Mouse (Mus musculus) MEL (cell line): ENCODE data around the gene Acot11. TPM values are rescaled to one million over a fixed set of nuclear protein-coding genes. Genes with fewer than 3 reads are reported as not detected.

Source experiments
- DNase-seq: peaks from one replicate; pipeline ENCODE4 v3.0.0; 2011; ENCODE audit warnings: low read depth, low spot score
- H3K27ac ChIP-seq: 2 replicates; pipeline ENCODE4 v1.5.1; 2012; ENCODE audit warnings: low read depth, mild to moderate bottlenecking, control low read depth, low read length, moderate library complexity; ENCODE audit not compliant: control insufficient read depth
- H3K27me3 ChIP-seq, 2 experiments: fragments of 150-350 bp in 1 of 2; sonication (generic) in 1 of 2; 2 replicates each; pipeline ENCODE4 v1.6.1; 2012; ENCODE audit warnings: low read length in 2 of 2, mild to moderate bottlenecking in 2 of 2, improper control_type of control experiment in 1 of 2, moderate library complexity in 1 of 2; ENCODE audit not compliant: insufficient read depth in 2 of 2, control insufficient read depth in 1 of 2
- H3K36me3 ChIP-seq, 2 experiments: 2 replicates each; pipeline ENCODE4 v1.6.1; 2012 to 2014; ENCODE audit warnings: low read length in 2 of 2, improper control_type of control experiment in 1 of 2, inconsistent platforms in 1 of 2, mild to moderate bottlenecking in 1 of 2; ENCODE audit not compliant: insufficient read depth in 2 of 2, control insufficient read depth in 1 of 2
- H3K4me1 ChIP-seq, 2 experiments: fragments of 150-350 bp in 1 of 2; sonication (generic) in 1 of 2; 2 replicates each; pipeline ENCODE4 v1.6.1; 2012; ENCODE audit warnings: low read length in 2 of 2, improper control_type of control experiment in 1 of 2, mild to moderate bottlenecking in 1 of 2; ENCODE audit not compliant: insufficient read depth in 2 of 2, control insufficient read depth in 1 of 2
- H3K4me3 ChIP-seq, 2 experiments: fragments of 150-350 bp in 1 of 2; sonication (generic) in 1 of 2; 2 replicates each; pipeline ENCODE4 v1.5.1; 2012; ENCODE audit warnings: low read depth in 2 of 2, low read length in 2 of 2, mild to moderate bottlenecking in 2 of 2, moderate library complexity in 2 of 2, control low read depth in 1 of 2, improper control_type of control experiment in 1 of 2; ENCODE audit not compliant: control insufficient read depth in 1 of 2, insufficient read depth in 1 of 2
- H3K79me2 ChIP-seq: 2 replicates; pipeline ENCODE4 v1.6.1; 2012; ENCODE audit warnings: mild to moderate bottlenecking, low read length, moderate library complexity; ENCODE audit not compliant: control insufficient read depth, poor library complexity, insufficient read depth
- H3K9ac ChIP-seq: 2 replicates; pipeline ENCODE4 v1.6.1; 2012; ENCODE audit warnings: low read depth, mild to moderate bottlenecking, control low read depth, low read length, moderate library complexity; ENCODE audit not compliant: control insufficient read depth, poor library complexity, severe bottlenecking
- H3K9me3 ChIP-seq: fragments of 150-350 bp; sonication (generic); replicated peaks from 2 replicates; pipeline ENCODE4 v1.6.1; 2012; ENCODE audit warnings: mild to moderate bottlenecking, low read length, improper control_type of control experiment, moderate library complexity; ENCODE audit not compliant: insufficient read depth
- CHD1 ChIP-seq: IDR thresholded peaks from 2 replicates; pipeline ENCODE4 v1.6.1; 2012; ENCODE audit warnings: low read depth, mild to moderate bottlenecking, inconsistent platforms, low read length, improper control_type of control experiment
- CTCF ChIP-seq, 3 experiments: IDR thresholded peaks in 2 of 3; conservative IDR thresholded peaks in 1 of 3; 2 replicates each; pipeline ENCODE4 v1.5.1; 2011 to 2012; ENCODE audit warnings: low read length in 3 of 3, low read depth in 2 of 3, mild to moderate bottlenecking in 2 of 3, improper control_type of control experiment in 1 of 3, inconsistent platforms in 1 of 3, mixed read lengths in 1 of 3, moderate library complexity in 1 of 3; ENCODE audit not compliant: control insufficient read depth in 1 of 3, insufficient read depth in 1 of 3, poor library complexity in 1 of 3, severe bottlenecking in 1 of 3
- E2F4 ChIP-seq: IDR thresholded peaks from 2 replicates; pipeline ENCODE4 v1.6.1; 2011; ENCODE audit warnings: low read depth, low read length, improper control_type of control experiment, borderline replicate concordance
- ELF1 ChIP-seq: IDR thresholded peaks from 2 replicates; pipeline ENCODE4 v1.6.1; 2014; ENCODE audit warnings: low read depth, mild to moderate bottlenecking, inconsistent platforms, low read length, improper control_type of control experiment, moderate library complexity
- EP300 ChIP-seq, 2 experiments: IDR thresholded peaks; 2 replicates each; pipeline ENCODE4 v1.6.1; 2011; ENCODE audit warnings: improper control_type of control experiment in 2 of 2, low read length in 2 of 2, low read depth in 1 of 2, mild to moderate bottlenecking in 1 of 2
- ETS1 ChIP-seq: IDR thresholded peaks from 2 replicates; pipeline ENCODE4 v1.6.1; 2012; ENCODE audit warnings: low read depth, mild to moderate bottlenecking, inconsistent platforms, low read length, improper control_type of control experiment, moderate library complexity
- GABPA ChIP-seq: IDR thresholded peaks from 2 replicates; pipeline ENCODE4 v1.6.1; 2012; ENCODE audit warnings: low read depth, mild to moderate bottlenecking, inconsistent platforms, low read length, improper control_type of control experiment, moderate library complexity
- HCFC1 ChIP-seq: IDR thresholded peaks from 2 replicates; pipeline ENCODE4 v1.6.1; 2012; ENCODE audit warnings: low read depth, mild to moderate bottlenecking, inconsistent platforms, low read length, improper control_type of control experiment, moderate library complexity
- MAX ChIP-seq: IDR thresholded peaks from 2 replicates; pipeline ENCODE4 v1.6.1; 2011; ENCODE audit warnings: low read length, improper control_type of control experiment
- MAZ ChIP-seq: IDR thresholded peaks from 2 replicates; pipeline ENCODE4 v1.6.1; 2012; ENCODE audit warnings: low read depth, mild to moderate bottlenecking, inconsistent platforms, low read length, improper control_type of control experiment
- MEF2A ChIP-seq: IDR thresholded peaks from 2 replicates; pipeline ENCODE4 v1.6.1; 2014; ENCODE audit warnings: low read depth, mild to moderate bottlenecking, inconsistent platforms, low read length, improper control_type of control experiment; ENCODE audit not compliant: poor library complexity, insufficient replicate concordance, severe bottlenecking; ENCODE audit errors: extremely low read depth
- MXI1 ChIP-seq: IDR thresholded peaks from 2 replicates; pipeline ENCODE4 v1.6.1; 2011; ENCODE audit warnings: mild to moderate bottlenecking, low read depth, low read length, improper control_type of control experiment
- NELFE ChIP-seq: IDR thresholded peaks from 2 replicates; pipeline ENCODE4 v1.6.1; 2011; ENCODE audit warnings: low read depth, low read length, improper control_type of control experiment
- NRF1 ChIP-seq: IDR thresholded peaks from 2 replicates; pipeline ENCODE4 v1.6.1; 2014; ENCODE audit warnings: low read depth, mild to moderate bottlenecking, inconsistent platforms, low read length, improper control_type of control experiment, moderate library complexity; ENCODE audit not compliant: poor library complexity, insufficient read depth, severe bottlenecking
- RAD21 ChIP-seq: IDR thresholded peaks from 2 replicates; pipeline ENCODE4 v1.6.1; 2011; ENCODE audit warnings: mild to moderate bottlenecking, low read depth, low read length, improper control_type of control experiment
- SMC3 ChIP-seq: IDR thresholded peaks from 2 replicates; pipeline ENCODE4 v1.6.1; 2011; ENCODE audit warnings: low read depth, low read length, improper control_type of control experiment
- TCF12 ChIP-seq: IDR thresholded peaks from 2 replicates; pipeline ENCODE4 v1.6.1; 2014; ENCODE audit warnings: low read depth, mild to moderate bottlenecking, inconsistent platforms, low read length, improper control_type of control experiment, moderate library complexity
- USF2 ChIP-seq, 2 experiments: IDR thresholded peaks; 2 replicates each; pipeline ENCODE4 v1.6.1; 2011 to 2012; ENCODE audit warnings: improper control_type of control experiment in 2 of 2, low read length in 2 of 2, borderline replicate concordance in 1 of 2, inconsistent platforms in 1 of 2, low read depth in 1 of 2, mild to moderate bottlenecking in 1 of 2; ENCODE audit not compliant: insufficient read depth in 1 of 2
- ZC3H11A ChIP-seq: IDR thresholded peaks from 2 replicates; pipeline ENCODE4 v1.6.1; 2012; ENCODE audit warnings: low read depth, mild to moderate bottlenecking, inconsistent platforms, low read length, improper control_type of control experiment
- ZNF384 ChIP-seq: IDR thresholded peaks from 2 replicates; pipeline ENCODE4 v1.6.1; 2012; ENCODE audit warnings: low read depth, mild to moderate bottlenecking, inconsistent platforms, low read length, improper control_type of control experiment
- polyA plus RNA-seq, 2 experiments: library from polyadenylated mRNA; stranded (reverse) in 1 of 2; unstranded in 1 of 2; fragments of >175 nt in 1 of 2; fragments of >200 nt in 1 of 2; gene quantifications; 2 replicates each; pipeline versions ENCODE4 v1.2.1 to v1.2.4; 2012; ENCODE audit warnings: low replicate concordance in 2 of 2, low read depth in 1 of 2; ENCODE audit not compliant: insufficient read length in 2 of 2, insufficient read depth in 1 of 2, missing spikeins in 1 of 2
- total RNA-seq: library from RNA; depleted of rRNA; stranded (reverse); fragments of 300-350 nt; gene quantifications from 2 replicates; pipeline ENCODE4 v1.2.3, GENCODE M21; 2012

Acot11 gene
- total and polyA plus RNA-seq, 3 experiments: 1.5 to 2.5 TPM; not detected in 1

GRCm38 (mm10) chr4:106811162-106811561 lies 6.4 kb upstream of the Acot11 start:
- no peak overlapping the region for H3K4me3 ChIP-seq
- no peaks in the 10 kb centered on the region for H3K27me3 ChIP-seq
- peaks cover 0 to 9% of the 10 kb centered on the region in 2 experiments; a peak in 2 of 4 replicates for H3K4me1 ChIP-seq
- TF ChIP-seq GABPA (no peak), TCF12 (no peak), MAZ (no peak), USF2 (IDR thresholded peaks at IDR 0.05; ENCODE audit: borderline replicate concordance in 1 of 2, insufficient read depth in 1 of 2, low read depth in 1 of 2, low read length in 2 of 2) (no peak), EP300 (IDR thresholded peaks at IDR 0.05; ENCODE audit: low read depth in 1 of 2, low read length in 2 of 2) (no peak), NELFE (no peak), MEF2A (no peak), MAX (no peak), E2F4 (no peak), ELF1 (no peak), NRF1 (no peak), ZNF384 (no peak), MXI1 (no peak), CTCF (IDR thresholded peaks at IDR 0.05 in 2 of 3, conservative IDR thresholded peaks at IDR 0.05 in 1 of 3; ENCODE audit: control insufficient read depth in 1 of 3, insufficient read depth in 1 of 3, low read depth in 2 of 3, low read length in 3 of 3, poor library complexity in 1 of 3, severe bottlenecking in 1 of 3) (no peak), CHD1 (no peak)
- H3K9me3 ChIP-seq: no peaks in the 10 kb centered on the region
- no peak for DNase-seq
- H3K36me3 ChIP-seq: peaks cover 0 to 9% of the 10 kb centered on the region in 2 experiments; a peak in 2 of 4 replicates
- no peak overlapping the region for H3K27ac ChIP-seq
- no peaks in the 10 kb centered on the region for H3K79me2 ChIP-seq
- H3K9ac ChIP-seq: no peak overlapping the region

- H3K9me3 ChIP-seq: no peaks in the 10 kb centered on the region
- DNase-seq: peak; percentile 64
- H3K27ac ChIP-seq: no peak overlapping the region
- H3K9ac ChIP-seq: no peak overlapping the region
- peaks cover 0 to 12% of the 10 kb centered on the region in 2 experiments; a peak in 3 of 4 replicates for H3K4me1 ChIP-seq
- no peaks in the 10 kb centered on the region for H3K27me3 ChIP-seq
- H3K4me3 ChIP-seq: no peak overlapping the region
- no peaks in the 10 kb centered on the region for H3K79me2 ChIP-seq
- TF ChIP-seq ZNF384: no peak
- TF ChIP-seq CTCF (IDR thresholded peaks at IDR 0.05 in 2 of 3, conservative IDR thresholded peaks at IDR 0.05 in 1 of 3; ENCODE audit: control insufficient read depth in 1 of 3, insufficient read depth in 1 of 3, low read depth in 2 of 3, low read length in 3 of 3, poor library complexity in 1 of 3, severe bottlenecking in 1 of 3): peak; percentile 73 to 80 (median 79)
- no peak for TF ChIP-seq TCF12
- TF ChIP-seq NRF1: no peak
- peak; percentile 85 for TF ChIP-seq SMC3
- TF ChIP-seq E2F4: no peak
- TF ChIP-seq ETS1: no peak
- TF ChIP-seq HCFC1: no peak
- peak; percentile 90 for TF ChIP-seq RAD21
- peak; percentile 89 for TF ChIP-seq ZC3H11A
- H3K36me3 ChIP-seq: peaks cover 0 to 13% of the 10 kb centered on the region in 2 experiments; a peak in 2 of 4 replicates
These were observed 5.2 kb upstream of the Acot11 start for GRCm38 (mm10) chr4:106810039-106810438.
